Mouse (Mus musculus) liver, embryonic 14.5 days (tissue): ENCODE measurements at regions not wholly inside any gene's neighbourhood (a gene's known extent, or its start where the extent isn't known, plus 50 kb on each side); places are given as distances from the start of the nearest gene placed in this dataset.

Experiments
- ATAC-seq: fragments of 200-750 bp; cut with Nextera tagmentation; 2 replicates; pipeline ENCODE4 v1.8.0; 2017; ENCODE audit warnings: moderate number of reproducible peaks, mild to moderate bottlenecking, moderate library complexity; ENCODE audit not compliant: insufficient read depth
- DNase-seq, 3 experiments: peaks; one replicate each; pipeline ENCODE4 v3.0.0-alpha.2; 2012 to 2013; ENCODE audit warnings: low read depth in 3 of 3, low spot score in 3 of 3
- H3K27ac ChIP-seq: fragments of 300-500 bp; sonication (generic); 2 replicates; pipeline ENCODE4 v1.5.1; 2014; ENCODE audit warnings: moderate library complexity, mild to moderate bottlenecking, control low read depth, inconsistent platforms
- H3K27me3 ChIP-seq: fragments of 300-500 bp; sonication (generic); 2 replicates; pipeline ENCODE4 v1.6.1; 2014; ENCODE audit warnings: mild to moderate bottlenecking, low read length, moderate library complexity; ENCODE audit not compliant: control insufficient read depth, insufficient read depth
- H3K36me3 ChIP-seq: fragments of 300-500 bp; sonication (generic); replicated peaks from 2 replicates; pipeline ENCODE4 v1.6.1; 2014; ENCODE audit warnings: low read depth; ENCODE audit not compliant: control insufficient read depth, insufficient read depth
- H3K4me1 ChIP-seq, 2 experiments: fragments of 200-500 bp in 1 of 2; fragments of 300-500 bp in 1 of 2; sonication (generic) in 1 of 2; replicated peaks; 2 replicates each; pipeline ENCODE4 v1.6.1; 2012 to 2014; ENCODE audit warnings: antibody characterized with exemption in 1 of 2, inconsistent platforms in 1 of 2, low read length in 1 of 2; ENCODE audit not compliant: control insufficient read depth in 2 of 2, insufficient read depth in 2 of 2
- H3K4me2 ChIP-seq: fragments of 300-500 bp; sonication (generic); 2 replicates; pipeline ENCODE4 v1.6.1; 2014; ENCODE audit warnings: low read depth, mild to moderate bottlenecking, control low read depth, moderate library complexity
- H3K4me3 ChIP-seq, 2 experiments: fragments of 200-500 bp in 1 of 2; fragments of 300-500 bp in 1 of 2; sonication (generic) in 1 of 2; 2 replicates each; pipeline ENCODE4 v1.5.1; 2012 to 2014; ENCODE audit warnings: low read depth in 2 of 2, low read length in 2 of 2, mild to moderate bottlenecking in 2 of 2, control low read depth in 1 of 2, inconsistent platforms in 1 of 2, moderate library complexity in 1 of 2; ENCODE audit not compliant: insufficient read depth in 1 of 2
- H3K9ac ChIP-seq: fragments of 300-500 bp; sonication (generic); replicated peaks from 2 replicates; pipeline ENCODE4 v1.6.1; 2014; ENCODE audit warnings: mild to moderate bottlenecking, control low read depth, moderate library complexity
- H3K9me3 ChIP-seq: fragments of 300-500 bp; sonication (generic); 2 replicates; pipeline ENCODE4 v1.6.1; 2016; ENCODE audit warnings: low read length, mixed read lengths; ENCODE audit not compliant: control insufficient read depth
- CTCF ChIP-seq: IDR thresholded peaks from 2 replicates; pipeline ENCODE4 v1.5.1; 2016; ENCODE audit warnings: antibody characterized with exemption, low read depth, control low read depth
- EP300 ChIP-seq: IDR thresholded peaks from 2 replicates; pipeline ENCODE4 v1.6.1; 2016; ENCODE audit warnings: antibody characterized with exemption, low read depth
- WGBS: fragments of 180-500 bp; shearing (Covaris S2); extraction: QIAGEN DNeasy Blood & Tissue Kit; methylation state at CpG from one replicate; pipeline ENCODE4 v1.1.7; 2014; ENCODE audit not compliant: insufficient replicate concordance; 5-methylcytosine and 5-hydroxymethylcytosine counted together

DNA sequence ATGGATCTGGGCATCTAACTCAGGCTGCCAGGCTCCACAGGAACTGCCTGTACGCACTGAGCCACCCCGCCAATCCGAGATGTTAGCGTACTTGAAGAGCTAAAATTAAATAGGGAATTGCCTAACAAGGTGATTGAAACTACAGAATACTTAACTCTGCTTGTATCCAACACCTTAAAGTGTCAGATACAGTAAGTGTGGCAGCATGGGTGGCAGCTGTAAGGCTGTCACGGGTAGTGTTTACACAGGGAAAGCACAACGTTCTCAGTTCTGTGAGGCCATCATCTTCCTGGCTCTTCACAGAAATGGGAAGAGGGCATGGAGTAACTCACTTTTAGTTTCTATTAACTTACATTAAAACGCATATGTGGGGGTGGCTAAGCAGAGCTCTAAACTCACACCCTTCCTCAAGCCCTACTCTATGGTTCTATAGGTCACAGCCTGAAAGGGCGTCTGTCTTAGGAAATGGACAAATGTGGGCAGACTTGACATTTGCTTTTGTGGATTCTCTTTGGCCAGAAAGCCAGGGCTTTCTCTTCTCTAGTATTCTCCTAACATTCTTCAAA lies 325.2 kb upstream of the Jarid2 start:
- DNase-seq (no peak), ATAC-seq (no peak)
- TF ChIP-seq CTCF (no peak), EP300 (no peak)
- Histone ChIP-seq H3K27me3 (no peaks in the 10 kb centered on the region), H3K4me2 (no peak overlapping the region), H3K9me3 (no peaks in the 10 kb centered on the region), H3K4me1 (peaks cover 0 to 6% of the 10 kb centered on the region in 2 experiments; a peak in 1 of 4 replicates), H3K36me3 (no peaks in the 10 kb centered on the region), H3K9ac (no peak overlapping the region), H3K27ac (no peak overlapping the region), H3K4me3 (no peak overlapping the region)
- 65% methylated on average over 8 of the region's 8 CpGs for WGBS

DNA sequence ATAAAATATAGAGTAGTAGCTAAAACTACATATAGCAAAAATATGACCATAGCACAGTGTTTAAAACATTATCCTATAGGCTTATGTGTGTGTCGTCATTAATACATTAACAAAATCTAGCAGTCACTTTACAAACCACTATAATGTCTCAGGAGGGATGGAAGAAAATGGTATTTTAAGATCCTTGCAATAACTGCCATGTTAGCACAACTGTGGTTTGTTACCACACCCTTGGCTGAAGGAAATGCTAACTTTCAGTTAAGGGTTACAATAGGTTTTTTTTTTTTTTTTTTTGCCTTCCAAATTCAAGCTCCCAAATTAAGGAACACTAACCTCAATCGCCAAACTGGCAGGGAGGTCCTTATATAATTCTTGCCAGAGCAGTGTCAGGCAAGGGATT lies 322.0 kb upstream of the Jarid2 start:
- TF ChIP-seq CTCF (no peak), EP300 (no peak)
- Histone ChIP-seq H3K4me3 (no peak overlapping the region), H3K9ac (no peak overlapping the region), H3K27ac (no peak overlapping the region), H3K4me2 (no peak overlapping the region), H3K36me3 (no peaks in the 10 kb centered on the region), H3K27me3 (no peaks in the 10 kb centered on the region), H3K9me3 (no peaks in the 10 kb centered on the region), H3K4me1 (peaks cover 0 to 9% of the 10 kb centered on the region in 2 experiments; a peak in 2 of 4 replicates)
- 39% methylated on average over 2 of the region's 2 CpGs for WGBS
- no peak for DNase-seq
- no peak for ATAC-seq

DNA sequence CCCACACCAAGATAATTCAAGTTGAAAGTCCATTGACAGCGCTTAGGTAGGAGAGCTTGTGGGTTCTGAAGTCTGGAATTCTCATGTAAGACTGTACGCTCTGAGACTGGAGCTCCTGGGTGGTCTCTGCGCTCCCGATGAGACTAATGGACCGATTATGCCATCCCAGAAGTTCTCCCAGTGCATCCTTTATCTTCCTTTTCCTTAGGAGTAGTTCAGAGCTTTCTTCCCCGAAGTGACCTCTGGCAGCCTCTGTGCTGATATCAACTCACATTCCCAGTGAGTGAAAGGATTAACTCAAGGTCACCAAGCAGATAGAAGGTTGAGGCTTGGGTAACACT lies 320.7 kb upstream of the Jarid2 start:
- Histone ChIP-seq H3K36me3 (no peaks in the 10 kb centered on the region), H3K4me1 (peaks cover 0 to 9% of the 10 kb centered on the region in 2 experiments; a peak in 2 of 4 replicates), H3K4me2 (no peak overlapping the region), H3K27me3 (no peaks in the 10 kb centered on the region), H3K27ac (no peak overlapping the region), H3K9me3 (no peaks in the 10 kb centered on the region), H3K9ac (no peak overlapping the region), H3K4me3 (no peak overlapping the region)
- DNase-seq, result no peak
- ATAC-seq, result no peak
- 70% methylated on average over 6 of the region's 6 CpGs for WGBS
- TF ChIP-seq EP300 (no peak), CTCF (no peak)

DNA sequence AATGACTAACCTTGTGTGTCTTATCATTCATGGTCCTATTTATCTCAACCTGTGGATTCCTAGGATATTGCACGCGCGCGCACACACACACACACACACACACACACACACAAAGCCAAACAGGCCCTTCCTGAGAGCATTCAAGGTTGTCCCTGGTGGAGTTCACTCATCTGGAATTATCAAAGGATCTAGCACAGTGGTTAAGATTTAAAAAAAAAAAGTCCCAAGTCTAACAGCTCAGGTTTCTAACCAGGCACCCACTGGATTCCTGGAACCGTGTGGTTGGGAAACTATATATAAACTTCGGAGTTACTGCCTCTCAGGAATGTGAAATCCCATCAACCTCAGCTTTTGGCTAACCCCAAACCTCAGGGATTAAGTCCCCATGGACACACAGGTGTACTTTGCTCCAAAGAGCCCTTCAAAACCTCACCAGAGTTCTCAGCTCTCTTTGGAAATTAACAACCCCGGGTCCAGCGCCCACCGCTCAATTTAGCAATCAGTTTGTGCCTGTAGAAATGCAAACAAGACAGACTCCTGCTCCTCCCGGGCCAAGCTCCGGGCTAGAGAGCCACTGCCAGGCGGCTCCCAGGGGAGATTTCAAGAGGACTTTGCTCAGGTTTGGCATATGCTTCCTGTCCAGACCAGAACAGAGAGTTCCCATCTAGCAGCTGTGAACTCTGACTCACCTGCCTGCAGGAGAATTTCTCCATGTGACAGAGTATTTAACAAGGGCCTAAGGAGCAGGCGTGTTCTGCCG lies 320.1 kb upstream of the Jarid2 start:
- Histone ChIP-seq H3K9ac (no peak overlapping the region), H3K27ac (no peak overlapping the region), H3K4me2 (no peak overlapping the region), H3K4me3 (no peak overlapping the region), H3K27me3 (no peaks in the 10 kb centered on the region), H3K9me3 (no peaks in the 10 kb centered on the region), H3K36me3 (no peaks in the 10 kb centered on the region), H3K4me1 (peaks cover 0 to 9% of the 10 kb centered on the region in 2 experiments; a peak in 2 of 4 replicates)
- DNase-seq, result peak in 2 of 3 experiments; percentile 12 to 15
- TF ChIP-seq EP300, result no peak
- no peak for TF ChIP-seq CTCF
- 63% methylated on average over 14 of the region's 14 CpGs for WGBS
- ATAC-seq, result no peak

DNA sequence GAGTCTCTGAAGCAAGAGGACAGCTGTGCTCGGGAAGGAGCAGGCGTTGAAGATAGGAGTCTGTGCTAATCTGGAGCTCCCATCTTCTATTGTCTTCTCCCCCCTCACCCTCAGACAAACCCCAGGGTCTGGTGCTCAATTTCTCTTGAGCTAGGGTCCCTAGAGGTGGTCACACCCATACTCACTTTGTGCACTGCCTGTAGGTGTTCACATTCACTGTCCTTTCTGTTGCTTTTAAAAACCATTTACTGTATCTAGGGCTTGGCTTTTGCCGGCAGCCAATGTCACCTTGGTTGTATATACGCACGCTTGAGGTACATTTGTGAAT lies 319.6 kb upstream of the Jarid2 start:
- Histone ChIP-seq H3K4me2 (no peak overlapping the region), H3K4me1 (peaks cover 0 to 9% of the 10 kb centered on the region in 2 experiments; a peak in 2 of 4 replicates), H3K27me3 (no peaks in the 10 kb centered on the region), H3K9me3 (no peaks in the 10 kb centered on the region), H3K27ac (no peak overlapping the region), H3K9ac (no peak overlapping the region), H3K36me3 (no peaks in the 10 kb centered on the region), H3K4me3 (no peak overlapping the region)
- ATAC-seq (no peak), DNase-seq (no peak)
- TF ChIP-seq EP300 (no peak), CTCF (no peak)
- 70% methylated on average over 5 of the region's 5 CpGs for WGBS
